Mouse (Mus musculus) ES-Bruce4 (cell line): ENCODE measurements around the gene Dennd4c. TPM values are rescaled to one million over a fixed set of nuclear protein-coding genes. Genes with fewer than 3 reads are reported as not detected.

ENCODE experiments used
- H3K27ac ChIP-seq: 2 replicates; pipeline ENCODE4 v1.5.1; 2012; ENCODE audit warnings: low read length, inconsistent platforms; ENCODE audit not compliant: insufficient read depth
- H3K27me3 ChIP-seq: 2 replicates; pipeline ENCODE4 v1.6.1; 2012; ENCODE audit warnings: mild to moderate bottlenecking, low read length, inconsistent platforms; ENCODE audit not compliant: control insufficient read depth, poor library complexity, insufficient read depth, severe bottlenecking
- H3K36me3 ChIP-seq: 2 replicates; pipeline ENCODE4 v1.6.1; 2012; ENCODE audit warnings: inconsistent platforms, mild to moderate bottlenecking, low read length, moderate library complexity; ENCODE audit not compliant: control insufficient read depth, poor library complexity, insufficient read depth, severe bottlenecking
- H3K4me1 ChIP-seq: one replicate; pipeline ENCODE4 v1.8.1; 2011; ENCODE audit warnings: low read length; ENCODE audit not compliant: control insufficient read depth, insufficient read depth
- H3K4me3 ChIP-seq: 2 replicates; pipeline ENCODE4 v1.5.1; 2011; ENCODE audit warnings: low read depth, mild to moderate bottlenecking, low read length
- H3K9ac ChIP-seq: 2 replicates; pipeline ENCODE4 v1.6.1; 2012; ENCODE audit warnings: low read depth, mild to moderate bottlenecking, inconsistent platforms; ENCODE audit not compliant: poor library complexity, severe bottlenecking
- H3K9me3 ChIP-seq: replicated peaks from 2 replicates; pipeline ENCODE4 v1.6.1; 2012; ENCODE audit warnings: mild to moderate bottlenecking, low read length, inconsistent platforms; ENCODE audit not compliant: control insufficient read depth, poor library complexity, insufficient read depth, severe bottlenecking
- CTCF ChIP-seq: IDR thresholded peaks from one replicate; pipeline ENCODE4 v1.8.1; 2011; ENCODE audit warnings: low read depth, low read length
- EP300 ChIP-seq: IDR thresholded peaks from 2 replicates; pipeline ENCODE4 v1.6.1; 2011; ENCODE audit warnings: low read depth, low read length; ENCODE audit not compliant: insufficient read depth
- POLR2A ChIP-seq: IDR thresholded peaks from one replicate; pipeline ENCODE4 v1.8.1; 2011; ENCODE audit warnings: low read length; ENCODE audit not compliant: insufficient read depth
- polyA plus RNA-seq: library from polyadenylated mRNA; stranded (reverse); fragments of >200 nt; gene quantifications from 2 replicates; pipeline ENCODE4 v1.2.4, GENCODE M21; 2011; ENCODE audit warnings: low read depth; ENCODE audit not compliant: missing spikeins, insufficient read depth, insufficient read length

Dennd4c gene
- polyA plus RNA-seq: 25.3 and 27.5 TPM in 2 replicates

DNA sequence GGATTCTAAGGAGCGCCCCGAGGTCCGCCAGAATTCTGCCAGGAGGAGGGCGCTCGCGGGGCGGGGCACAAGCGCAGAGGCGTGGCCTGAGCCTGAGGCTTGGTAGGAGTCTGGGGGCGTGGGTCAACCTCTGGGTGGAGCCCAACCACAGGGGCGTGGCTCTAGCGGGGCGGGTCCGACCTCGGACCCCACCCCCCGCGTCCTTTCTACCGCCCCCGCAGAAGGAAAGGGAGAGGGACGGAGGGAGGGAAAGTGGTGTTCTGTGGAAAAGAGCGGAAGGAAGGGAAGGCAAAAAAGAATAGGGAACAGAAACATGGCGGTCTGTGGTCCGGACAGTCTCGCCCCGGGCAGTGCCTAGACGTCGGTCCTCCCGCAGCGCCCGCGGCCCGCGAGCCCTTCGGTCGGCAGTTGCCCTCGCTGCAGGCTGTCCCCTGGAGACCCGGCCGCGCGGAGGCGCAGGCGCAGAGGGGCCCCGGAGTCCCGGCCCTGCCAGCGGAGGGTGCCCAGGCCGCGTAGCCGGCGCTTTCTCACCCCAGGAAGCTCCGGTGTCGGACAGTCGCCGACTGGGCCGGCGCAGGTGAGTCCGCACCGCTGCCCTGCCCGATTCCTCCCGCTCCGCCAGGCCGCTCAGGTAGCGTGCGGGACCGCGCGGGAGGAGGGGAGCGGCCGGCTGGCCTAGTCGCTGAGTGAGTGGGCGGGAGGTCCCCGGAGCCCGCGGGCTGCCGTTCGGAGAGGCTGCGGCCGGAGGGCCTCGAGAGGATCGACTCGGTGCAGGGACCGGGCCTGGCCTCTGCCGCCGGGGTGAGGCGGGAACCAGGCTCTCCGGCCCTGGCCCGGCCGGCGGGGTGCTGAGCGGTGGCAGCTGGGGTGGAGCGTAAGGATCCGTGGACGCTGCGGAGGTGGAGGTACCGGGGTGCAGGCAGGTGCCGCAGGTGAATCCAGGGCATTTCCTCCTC lies at the start of gene Dennd4c:
Gene Dennd4c, plus strand, starts transcription at position 220 of the 956 bp plus-strand sequence.
- Histone ChIP-seq H3K27ac (no peak within 1 kb of the TSS), H3K4me3 (peak within 1 kb of the TSS; percentile 70), H3K9me3 (no peaks in the 10 kb centered on the region), H3K9ac (peak within 1 kb of the TSS; percentile 93), H3K27me3 (no peaks in the 10 kb centered on the region), H3K36me3 (no peaks in the 10 kb centered on the region), H3K4me1 (no peaks in the 10 kb centered on the region)
- no peak for TF ChIP-seq CTCF
- TF ChIP-seq POLR2A: peak; percentile 87
- no peak for TF ChIP-seq EP300

DNA sequence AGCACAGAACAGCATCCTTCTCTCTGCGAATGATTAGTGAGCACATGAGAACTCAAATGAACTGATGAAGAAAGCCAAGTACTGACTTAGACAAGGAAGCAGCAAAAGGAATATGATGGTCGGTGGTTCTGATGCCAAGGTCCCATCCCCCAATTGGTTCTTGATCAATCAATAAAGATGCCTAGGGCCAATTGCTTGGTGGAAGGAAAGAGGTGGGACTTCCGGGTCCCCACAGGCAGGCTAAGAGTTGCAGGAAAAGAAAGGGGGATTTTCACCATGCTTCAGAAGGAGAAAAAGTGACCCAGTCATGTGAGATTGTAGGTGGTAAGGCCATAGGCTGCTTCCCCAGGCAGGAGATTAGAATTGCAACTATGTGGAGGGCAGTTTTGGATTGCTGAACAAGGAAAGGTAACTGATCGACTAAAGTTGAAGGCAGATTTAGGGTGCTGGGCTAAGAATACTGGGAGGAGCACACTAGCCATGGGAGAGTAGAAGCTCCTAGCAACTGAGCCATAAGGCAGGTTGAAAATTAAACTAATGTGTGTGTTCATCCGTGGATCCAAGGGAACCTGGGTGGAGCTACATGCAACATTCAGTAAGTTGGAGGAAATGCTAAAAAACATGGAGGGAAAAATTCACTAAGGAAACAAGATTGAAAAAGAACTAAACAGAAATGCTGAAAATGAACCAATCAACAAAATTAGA lies 49.0 kb upstream of the Dennd4c start:
- H3K27ac ChIP-seq: no peak overlapping the region
- no peaks in the 10 kb centered on the region for H3K9me3 ChIP-seq
- H3K4me3 ChIP-seq: no peak overlapping the region
- TF ChIP-seq EP300 (no peak), CTCF (no peak), POLR2A (no peak)
- no peaks in the 10 kb centered on the region for H3K27me3 ChIP-seq
- no peaks in the 10 kb centered on the region for H3K4me1 ChIP-seq
- no peaks in the 10 kb centered on the region for H3K36me3 ChIP-seq
- H3K9ac ChIP-seq: no peak overlapping the region

GRCm38 (mm10) chr4:86708801-86709200 lies 39.6 kb upstream of the Dennd4c start:
- TF ChIP-seq EP300 (no peak), CTCF (no peak), POLR2A (no peak)
- Histone ChIP-seq H3K9ac (no peak overlapping the region), H3K4me1 (peaks cover 3% of the 10 kb centered on the region)

GRCm38 (mm10) chr4:86710034-86710650 lies 38.2 kb upstream of the Dennd4c start:
- Histone ChIP-seq H3K27ac (peak overlapping the region; percentile 66), H3K9ac (no peak overlapping the region)

More at GRCm38 (mm10) chr4:86708801-86709200, 39.6 kb upstream of the Dennd4c start:
- H3K36me3 ChIP-seq: no peaks in the 10 kb centered on the region
- H3K27me3 ChIP-seq: no peaks in the 10 kb centered on the region
- no peaks in the 10 kb centered on the region for H3K9me3 ChIP-seq
- no peak overlapping the region for H3K4me3 ChIP-seq
- no peak overlapping the region for H3K27ac ChIP-seq

GRCm38 (mm10) chr4:86710666-86711215 lies 37.6 kb upstream of the Dennd4c start:
- H3K4me1 ChIP-seq: peaks cover 3% of the 10 kb centered on the region
- H3K27ac ChIP-seq: peak overlapping the region; percentile 80
- no peaks in the 10 kb centered on the region for H3K36me3 ChIP-seq
- H3K9ac ChIP-seq: no peak overlapping the region
- no peaks in the 10 kb centered on the region for H3K9me3 ChIP-seq
- no peaks in the 10 kb centered on the region for H3K27me3 ChIP-seq
- TF ChIP-seq EP300 (no peak), CTCF (no peak), POLR2A (no peak)
- no peak overlapping the region for H3K4me3 ChIP-seq

More at GRCm38 (mm10) chr4:86710034-86710650, 38.2 kb upstream of the Dennd4c start:
- TF ChIP-seq POLR2A (no peak), CTCF (no peak), EP300 (no peak)
- no peaks in the 10 kb centered on the region for H3K36me3 ChIP-seq
- peaks cover 3% of the 10 kb centered on the region for H3K4me1 ChIP-seq
- H3K9me3 ChIP-seq: no peaks in the 10 kb centered on the region
- H3K27me3 ChIP-seq: no peaks in the 10 kb centered on the region
- no peak overlapping the region for H3K4me3 ChIP-seq
